10 mouse cellular contexts compared by ENCODE assay signal in genomic region chr8:120304097-120304496, GRCm38 (mm10).
DNase-seq lines count a peak whose midpoint lies in the region; ATAC-seq lines count a peak whose summit lies in the region.
"Had no signal": no experiment of that assay in that cellular context is flagged by ENCODE, and none has a peak within 500 bp of the region (broad histone marks: within the 10 kb centered on the region; RNA-seq: fewer than 3 reads in every experiment).

No protein-coding gene starts in this region.

- H3K27ac ChIP-seq in midbrain, embryonic 10.5 days (replicated peaks) = peak overlapping the region; percentile 82
- H3K27ac ChIP-seq in midbrain, embryonic 16.5 days (ENCODE audit: low read length) = no peak overlapping the region
- peak overlapping the region; percentile 92 for H3K27ac ChIP-seq in forebrain, embryonic 13.5 days
- peak overlapping the region; percentile 61 for H3K27ac ChIP-seq in limb, embryonic 11.5 days (replicated peaks; ENCODE audit: low read depth, low read length)
- H3K27ac ChIP-seq: lung, embryonic 15.5 days had no signal

- H3K36me3 ChIP-seq in midbrain, embryonic 10.5 days = no peaks in the 10 kb centered on the region
- H3K36me3 ChIP-seq in midbrain, embryonic 16.5 days (ENCODE audit: control insufficient read depth, insufficient read depth, low read length) = no peaks in the 10 kb centered on the region
- no peaks in the 10 kb centered on the region for H3K36me3 ChIP-seq in forebrain, embryonic 13.5 days (ENCODE audit: poor library complexity, severe bottlenecking)
- no peaks in the 10 kb centered on the region for H3K36me3 ChIP-seq in limb, embryonic 11.5 days (ENCODE audit: control insufficient read depth, insufficient read depth, low read length)
- H3K36me3 ChIP-seq: lung, embryonic 15.5 days had no signal

- ATAC-seq in midbrain, embryonic 16.5 days = no peak
- ATAC-seq in forebrain, embryonic 13.5 days = peak; percentile 62
- ATAC-seq in limb, embryonic 11.5 days (ENCODE audit: insufficient number of reproducible peaks, low FRiP score, low TSS enrichment, low read depth) = no peak
- ATAC-seq: activated CD4-positive, CD25-positive, alpha-beta regulatory T cell, adult 4 months had no signal

- no peaks in the 10 kb centered on the region for H3K9me3 ChIP-seq in midbrain, embryonic 10.5 days (replicated peaks)
- no peaks in the 10 kb centered on the region for H3K9me3 ChIP-seq in midbrain, embryonic 16.5 days (replicated peaks; ENCODE audit: control insufficient read depth, low read length, poor library complexity, severe bottlenecking)
- no peaks in the 10 kb centered on the region for H3K9me3 ChIP-seq in forebrain, embryonic 13.5 days (replicated peaks)
- H3K9me3 ChIP-seq in limb, embryonic 11.5 days (ENCODE audit: control insufficient read depth, low read length) = no peaks in the 10 kb centered on the region
- H3K9me3 ChIP-seq: lung, embryonic 15.5 days had no signal

- WGBS in midbrain, embryonic 10.5 days = 21% methylated on average over 9 of the region's 9 CpGs
- WGBS in midbrain, embryonic 16.5 days = 14% methylated on average over 9 of the region's 9 CpGs
- 2% methylated on average over 9 of the region's 9 CpGs for WGBS in forebrain, embryonic 13.5 days
- WGBS in limb, embryonic 11.5 days = 37% methylated on average over 9 of the region's 9 CpGs

- intact Hi-C loops in gastrocnemius, postnatal 36 days (cut with DNase I) = no loop called here

- peaks cover 88% of the 10 kb centered on the region for H3K27me3 ChIP-seq in midbrain, embryonic 10.5 days (ENCODE audit: low read depth, poor library complexity, severe bottlenecking)
- no peaks in the 10 kb centered on the region for H3K27me3 ChIP-seq in midbrain, embryonic 16.5 days (ENCODE audit: control insufficient read depth, insufficient read depth, low read depth, low read length)
- H3K27me3 ChIP-seq in forebrain, embryonic 13.5 days = peaks cover 6% of the 10 kb centered on the region; the same call in 1 of the 2 replicates
- no peaks in the 10 kb centered on the region for H3K27me3 ChIP-seq in limb, embryonic 11.5 days (ENCODE audit: control insufficient read depth, insufficient read depth, low read length)

- H3K4me3 ChIP-seq in midbrain, embryonic 10.5 days = no peak overlapping the region
- H3K4me3 ChIP-seq in midbrain, embryonic 16.5 days (ENCODE audit: low read depth, low read length) = no peak overlapping the region
- H3K4me3 ChIP-seq in forebrain, embryonic 13.5 days = no peak overlapping the region
- H3K4me3 ChIP-seq in limb, embryonic 11.5 days (ENCODE audit: low read depth, low read length) = no peak overlapping the region
- H3K4me3 ChIP-seq: lung, embryonic 15.5 days had no signal

- DNase-seq in midbrain, embryonic 10.5 days (ENCODE audit: low spot score) = no peak
- DNase-seq in limb, embryonic 11.5 days (ENCODE audit: low spot score) = no peak
- DNase-seq in retina, postnatal 1 day = peak; percentile 91
- no peak for DNase-seq in gastrocnemius, postnatal 36 days
- DNase-seq in frontal cortex, adult 2 months (ENCODE audit: extremely low spot score in 1 of 2, low spot score in 1 of 2) = no peak
- no peak for DNase-seq in urinary bladder, adult 2 months (ENCODE audit: low spot score)

- no peak overlapping the region for H3K9ac ChIP-seq in midbrain, embryonic 16.5 days (ENCODE audit: low read depth, low read length)
- H3K9ac ChIP-seq in forebrain, embryonic 13.5 days = peak overlapping the region; percentile 41; the same call in 1 of the 2 replicates
- H3K9ac ChIP-seq in limb, embryonic 11.5 days (ENCODE audit: low read length) = peak overlapping the region; percentile 9; the same call in 1 of the 2 replicates
- H3K9ac ChIP-seq: lung, embryonic 15.5 days had no signal

- H3K4me1 ChIP-seq in midbrain, embryonic 10.5 days = peaks cover 88% of the 10 kb centered on the region
- peaks cover 41% of the 10 kb centered on the region for H3K4me1 ChIP-seq in midbrain, embryonic 16.5 days (ENCODE audit: control insufficient read depth, insufficient read depth, low read length)
- peaks cover 82% of the 10 kb centered on the region for H3K4me1 ChIP-seq in forebrain, embryonic 13.5 days
- H3K4me1 ChIP-seq in limb, embryonic 11.5 days (ENCODE audit: control insufficient read depth, insufficient read depth, low read length) = peaks cover 50% of the 10 kb centered on the region

- H3K4me2 ChIP-seq in midbrain, embryonic 16.5 days (ENCODE audit: low read length) = no peak overlapping the region
- H3K4me2 ChIP-seq in forebrain, embryonic 13.5 days = peak overlapping the region; percentile 40
- no peak overlapping the region for H3K4me2 ChIP-seq in limb, embryonic 11.5 days (ENCODE audit: low read depth, severe bottlenecking)
- H3K4me2 ChIP-seq: lung, embryonic 15.5 days had no signal
